Mouse (Mus musculus) left cerebral cortex, adult 8-10 months (tissue): ENCODE data around the gene Ube4b. TPM values are rescaled to one million over a fixed set of nuclear protein-coding genes. Genes with fewer than 3 reads are reported as not detected.

ENCODE experiments used
- DNase-seq, 2 experiments: peaks; one replicate each; pipeline ENCODE4 v3.0.0; 2022; ENCODE audit warnings: low spot score in 2 of 2
- total RNA-seq, 4 experiments: library from RNA; stranded (reverse); gene quantifications; 2 replicates each; pipeline ENCODE4 v1.2.4; 2022

The Ube4b gene
- total RNA-seq, 4 experiments from 2014 or later = 106 to 111 (median 107) TPM

DNA sequence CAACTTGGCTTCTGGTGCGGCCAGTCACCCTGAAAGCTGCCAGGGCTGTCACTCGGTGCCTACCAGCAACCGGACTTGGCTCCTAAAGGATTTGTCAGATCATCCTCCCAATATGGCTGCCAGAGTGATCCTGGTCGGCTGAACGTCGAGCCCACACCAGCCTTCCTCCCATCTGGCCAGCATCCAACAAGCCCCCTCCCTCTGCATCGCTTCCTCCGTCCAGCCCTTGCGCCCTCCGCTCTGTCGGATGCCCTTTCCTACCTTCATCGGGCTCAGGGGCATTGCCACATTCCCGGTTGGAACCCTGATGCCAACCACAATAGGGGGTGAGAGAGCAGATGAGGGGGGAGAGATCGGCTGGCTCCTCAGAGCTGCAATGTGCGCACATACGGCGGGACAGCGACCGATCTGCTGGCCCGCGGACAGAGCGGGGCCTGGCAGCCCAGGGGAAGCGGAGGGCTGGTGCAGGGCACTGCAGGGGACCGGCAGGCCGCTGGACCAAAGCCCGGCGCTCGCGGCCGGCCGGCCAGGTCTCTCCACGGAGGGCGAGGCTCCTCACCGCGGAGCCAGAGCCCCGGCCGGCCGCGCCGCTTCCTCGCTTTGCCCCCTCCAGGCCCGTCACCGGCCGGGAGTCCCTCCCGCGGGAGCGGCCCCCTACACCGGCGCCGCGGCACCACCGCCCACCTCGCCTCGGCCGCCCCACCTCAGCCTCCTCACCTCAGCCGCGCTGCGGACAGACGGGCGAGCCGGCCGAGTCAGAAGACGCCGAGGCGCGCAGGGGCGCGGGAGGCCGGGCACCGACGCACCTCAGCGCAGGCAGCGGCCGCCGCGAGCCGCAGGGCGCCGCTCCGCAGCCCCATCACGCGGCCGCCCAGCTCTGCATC lies 119.6 kb downstream of the Ube4b start:
- DNase-seq = peak; percentile 50 to 66

DNA sequence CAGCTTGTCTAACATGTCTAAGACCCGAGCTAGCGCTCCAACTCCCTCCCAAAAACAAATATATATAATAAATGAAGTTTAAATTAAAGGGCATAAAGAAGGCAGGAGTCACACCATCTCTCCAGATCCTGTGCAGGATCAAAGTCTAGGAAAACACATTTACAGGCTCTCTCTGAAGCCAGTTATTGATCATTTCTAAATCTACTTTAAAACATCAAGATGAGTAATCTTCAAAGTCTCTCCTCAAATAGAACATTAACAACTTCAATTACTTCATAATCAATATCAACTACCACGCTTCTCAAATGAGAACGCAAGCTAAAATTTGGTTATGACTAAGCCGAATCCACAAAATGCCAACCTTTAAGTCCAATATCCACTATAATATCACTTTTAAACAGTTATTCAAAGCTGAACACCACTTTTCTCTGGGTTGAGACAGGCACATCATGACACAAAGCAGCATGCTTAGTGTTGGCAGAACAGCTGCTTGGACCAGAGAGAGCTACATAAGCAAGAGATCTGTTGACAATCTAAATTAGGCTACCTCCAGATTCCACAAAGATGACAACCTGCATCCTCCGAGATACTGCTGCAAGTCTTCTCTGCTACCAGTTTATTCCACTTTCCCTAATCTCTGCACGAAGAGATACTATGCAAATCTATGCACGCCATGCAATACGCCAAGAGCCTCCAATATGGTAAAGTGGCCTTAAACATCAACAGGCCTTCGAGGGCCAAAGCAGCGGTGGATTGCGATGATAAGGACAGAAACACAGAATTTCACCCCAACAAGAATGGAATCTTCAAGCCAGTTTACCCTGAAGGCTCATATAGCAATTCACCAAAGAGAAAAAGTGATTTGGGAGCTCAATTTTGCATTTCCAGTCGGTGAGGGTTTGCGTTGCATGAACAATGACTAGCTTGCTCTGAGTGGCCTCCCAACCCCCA lies 120.5 kb downstream of the Ube4b start:
- DNase-seq = no peak

DNA sequence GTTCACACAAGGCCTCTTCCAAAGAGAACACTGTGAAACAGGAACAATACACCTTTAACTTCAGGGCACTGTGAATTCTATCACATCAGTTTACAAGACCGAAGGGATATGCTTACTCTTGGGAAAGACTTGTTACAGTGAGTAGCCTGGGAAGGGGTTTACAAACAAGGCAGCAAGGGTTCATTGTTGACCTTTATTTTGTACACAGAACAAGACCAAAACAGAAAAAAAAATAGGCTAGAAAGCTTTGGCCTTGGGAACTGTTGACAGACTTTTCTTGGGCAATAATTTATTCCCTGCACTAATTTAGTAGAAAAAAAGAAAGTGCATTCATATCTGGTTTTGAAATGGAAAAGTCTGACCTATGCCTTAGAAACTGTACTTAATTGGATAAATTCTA lies 122.1 kb downstream of the Ube4b start:
- DNase-seq = no peak

DNA sequence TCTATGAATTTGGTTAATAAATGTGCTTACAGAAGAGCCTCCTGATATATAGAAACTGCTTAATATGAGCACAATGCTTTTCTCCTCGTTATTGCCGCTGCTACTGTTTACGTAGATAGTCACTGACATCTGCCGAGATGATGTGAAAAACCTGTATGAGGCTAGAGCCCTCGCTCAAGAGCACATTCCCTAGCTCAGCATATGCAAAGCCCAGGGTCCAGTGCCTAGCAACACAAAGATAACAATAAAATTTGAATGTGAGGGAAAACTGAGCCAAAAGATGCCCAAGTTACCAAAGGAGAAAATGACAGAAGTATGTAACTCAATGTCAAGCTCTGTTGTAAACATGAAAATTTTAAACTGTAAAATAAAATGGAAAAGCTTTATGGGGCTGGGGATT lies 123.0 kb downstream of the Ube4b start:
- DNase-seq = no peak

DNA sequence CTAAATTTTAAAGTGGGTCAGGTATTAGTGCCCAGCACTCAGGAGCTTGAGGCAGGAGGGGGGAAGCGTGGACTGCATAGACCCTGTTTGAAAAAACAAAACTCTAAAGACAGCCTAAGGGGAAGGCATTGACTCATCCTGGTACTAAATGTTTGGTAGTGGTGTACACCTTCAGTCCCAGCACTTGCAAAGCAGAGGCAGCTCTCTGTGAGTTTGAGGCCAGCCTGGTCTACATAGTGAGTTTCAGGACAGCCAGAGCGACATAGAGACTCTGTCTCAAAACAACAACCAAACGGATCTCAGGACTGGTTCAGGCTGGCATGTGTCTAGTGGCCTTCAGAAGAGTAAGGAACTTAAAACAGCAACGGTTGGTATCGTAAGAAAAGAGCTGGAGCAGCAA lies 123.8 kb downstream of the Ube4b start:
- DNase-seq = no peak

DNA sequence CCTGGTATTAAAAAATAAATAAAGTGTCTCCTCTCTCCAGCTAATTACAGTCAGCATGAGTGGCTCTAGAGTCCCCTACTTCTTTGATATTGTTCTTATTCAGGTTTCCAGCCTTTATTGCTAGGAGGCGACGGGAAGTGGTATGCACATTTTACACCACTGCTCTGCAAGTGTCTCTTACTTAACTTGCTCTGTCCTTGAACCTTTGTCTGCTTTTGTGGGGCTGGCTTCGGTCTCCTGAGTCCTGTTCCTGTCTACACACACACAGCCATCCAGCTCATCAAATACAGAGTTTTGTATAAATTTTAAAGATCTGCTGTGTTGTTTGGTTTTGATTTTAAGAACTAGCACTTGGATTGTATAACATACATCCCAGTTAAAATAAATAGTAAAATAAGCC lies 124.4 kb downstream of the Ube4b start:
- no peak for DNase-seq

DNA sequence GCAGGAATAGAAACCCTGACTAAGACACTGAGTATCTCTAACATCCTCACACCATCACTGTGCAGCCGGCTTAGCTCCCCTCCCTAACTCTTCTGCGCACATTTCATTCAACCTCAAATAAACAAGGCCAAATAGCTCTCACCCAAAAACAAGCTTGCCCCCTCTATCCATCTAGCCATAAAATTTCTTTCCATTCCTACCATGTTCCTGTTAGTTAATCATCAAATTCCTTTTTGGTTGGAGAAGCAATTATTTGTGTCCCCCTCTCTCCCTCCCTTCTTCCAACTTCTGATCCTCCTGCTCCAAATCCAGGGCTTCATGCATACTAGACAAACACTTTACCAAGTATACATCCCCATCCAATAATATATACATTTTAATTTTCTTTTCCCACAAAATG lies 130.0 kb downstream of the Ube4b start:
- no peak for DNase-seq

DNA sequence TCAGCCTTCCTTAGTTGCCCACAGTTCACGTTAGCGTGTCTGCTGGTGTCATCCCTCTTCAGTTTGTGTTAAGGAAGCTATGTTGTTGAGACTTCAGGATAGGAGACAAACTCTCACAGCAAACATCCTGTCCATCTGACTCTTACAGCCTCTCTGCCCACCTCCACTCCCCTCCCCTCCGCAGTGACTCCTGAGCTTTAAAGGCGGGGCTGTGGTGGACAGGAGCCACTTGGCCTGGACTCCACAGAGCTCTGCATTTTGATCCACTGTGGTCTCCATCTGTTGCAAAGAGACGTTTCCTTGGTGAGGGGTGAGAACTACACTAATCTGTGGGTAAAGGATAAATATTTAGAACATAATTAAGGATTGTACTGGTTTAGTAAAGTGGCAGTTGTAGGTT lies 133.6 kb downstream of the Ube4b start:
- no peak for DNase-seq

DNA sequence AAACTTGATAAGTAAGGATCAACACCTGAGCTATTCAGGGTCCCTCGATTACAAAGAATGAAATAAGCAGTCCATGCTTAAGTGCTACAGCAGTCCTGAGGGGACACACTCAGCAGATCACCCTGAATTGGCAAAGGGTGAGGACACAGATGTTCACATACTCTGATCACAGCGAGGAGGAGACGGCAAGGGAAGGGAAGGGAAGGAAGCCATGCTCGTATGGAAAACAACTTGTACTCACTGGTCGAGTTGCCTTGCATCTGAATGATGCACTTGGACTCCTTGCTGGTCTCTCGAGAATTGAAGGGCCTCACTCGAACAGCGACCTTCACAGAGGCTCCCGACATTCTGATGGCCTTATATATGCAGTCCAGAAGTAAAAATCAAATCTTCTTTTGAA lies 135.5 kb downstream of the Ube4b start:
- DNase-seq = no peak

DNA sequence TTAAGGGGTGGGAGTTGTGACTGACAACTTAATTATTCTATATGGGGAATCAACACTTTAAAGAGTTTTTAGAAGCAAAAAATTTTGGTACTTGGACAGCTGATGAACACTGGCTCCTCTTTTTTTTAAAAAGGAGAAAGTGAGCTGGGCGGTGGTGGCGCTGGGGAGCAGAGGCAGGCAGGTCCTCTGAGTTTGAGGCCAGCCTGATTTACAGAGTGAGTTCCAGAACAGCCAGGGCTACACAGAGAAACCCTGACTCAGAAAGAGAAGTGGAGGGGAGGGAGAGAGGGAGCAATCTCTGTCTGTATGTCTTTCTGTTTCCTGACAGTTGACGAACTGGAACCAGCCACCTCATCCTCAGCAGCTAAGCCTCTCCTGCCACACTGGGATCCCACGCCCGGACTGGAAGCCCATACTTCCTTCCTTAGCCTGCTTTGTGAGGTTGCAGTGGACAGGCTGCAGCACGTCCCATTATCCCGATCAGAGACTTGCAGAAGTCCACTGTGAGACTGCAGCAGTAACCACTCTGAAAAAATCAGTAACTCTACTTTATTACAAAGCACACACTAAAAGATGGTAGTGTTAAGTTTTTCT lies 136.3 kb downstream of the Ube4b start:
- no peak for DNase-seq

DNA sequence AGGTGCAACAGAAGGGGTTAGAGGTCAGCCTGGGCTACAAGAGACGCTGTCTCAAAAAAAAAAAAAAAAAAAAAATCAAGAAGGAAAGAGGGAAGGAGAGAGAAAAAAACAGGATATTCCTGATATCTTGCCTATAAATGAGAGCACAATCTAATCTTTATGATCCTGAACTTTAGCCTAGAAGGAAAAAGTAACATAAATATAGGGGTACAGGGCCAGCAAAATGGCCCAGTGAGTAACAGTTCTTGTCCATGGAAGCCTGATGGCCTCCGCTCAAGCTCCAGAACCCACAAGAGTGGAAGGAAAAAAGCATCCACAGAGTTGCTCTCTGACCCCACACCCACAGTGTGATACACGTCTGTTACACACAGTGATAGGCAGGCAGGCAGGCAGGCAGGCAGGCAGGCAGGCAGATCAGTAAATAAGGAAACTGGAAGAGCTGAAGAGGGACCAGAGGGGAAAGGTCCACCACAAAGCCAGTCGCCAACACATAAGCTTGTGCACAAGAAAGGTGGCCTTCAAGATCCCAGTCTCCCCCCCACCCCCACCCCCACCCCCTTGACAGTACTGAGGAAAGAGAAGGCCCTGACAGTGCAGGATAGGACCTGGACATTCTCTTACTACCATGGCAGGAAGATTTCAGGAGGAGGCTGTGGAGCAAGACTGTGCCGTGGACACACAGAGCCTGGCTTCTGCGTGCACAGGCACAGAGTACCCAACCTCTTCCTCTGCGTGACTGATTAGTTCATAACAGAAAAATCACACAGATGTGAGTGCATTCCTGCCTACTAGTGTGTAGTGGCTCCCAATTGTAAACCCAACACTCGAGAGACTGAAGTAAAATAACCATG lies 140.0 kb downstream of the Ube4b start:
- no peak for DNase-seq

DNA sequence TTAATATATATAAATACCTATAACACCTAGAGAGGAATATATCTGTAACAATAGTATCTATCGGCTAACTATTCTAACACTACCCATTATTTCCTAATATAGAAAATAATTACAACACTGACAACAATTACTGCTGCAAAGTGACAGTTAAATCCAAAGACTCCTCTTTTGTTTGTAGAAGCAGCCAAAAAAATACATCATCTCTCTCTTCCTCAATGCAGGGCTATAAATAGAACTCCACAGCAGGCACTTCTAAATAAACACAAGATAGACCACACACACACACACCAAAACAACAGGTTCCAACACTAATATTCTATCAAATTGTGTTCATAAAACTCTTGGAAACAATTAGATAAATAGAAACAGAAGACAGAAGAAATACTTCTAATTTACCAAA lies 140.9 kb downstream of the Ube4b start:
- no peak for DNase-seq

DNA sequence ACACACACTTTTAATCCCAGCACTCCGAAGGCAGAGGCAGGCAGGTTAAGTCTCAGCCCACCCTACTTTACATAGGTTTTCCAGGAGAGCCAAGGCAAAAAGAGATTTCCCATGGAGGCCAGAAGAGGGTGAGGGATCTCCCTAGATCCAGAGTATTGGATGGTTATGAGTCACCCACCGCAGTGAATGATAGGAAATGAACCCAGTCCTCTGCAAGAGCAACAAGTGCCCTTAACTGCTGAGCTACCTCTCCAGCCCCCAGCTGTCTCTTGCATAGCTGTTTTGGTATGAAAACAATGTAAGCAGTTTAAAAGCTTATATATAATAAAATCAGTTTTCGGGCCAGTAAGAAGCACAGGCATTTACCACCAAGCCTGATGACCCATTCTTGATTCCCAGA lies 143.5 kb downstream of the Ube4b start:
- DNase-seq = no peak

DNA sequence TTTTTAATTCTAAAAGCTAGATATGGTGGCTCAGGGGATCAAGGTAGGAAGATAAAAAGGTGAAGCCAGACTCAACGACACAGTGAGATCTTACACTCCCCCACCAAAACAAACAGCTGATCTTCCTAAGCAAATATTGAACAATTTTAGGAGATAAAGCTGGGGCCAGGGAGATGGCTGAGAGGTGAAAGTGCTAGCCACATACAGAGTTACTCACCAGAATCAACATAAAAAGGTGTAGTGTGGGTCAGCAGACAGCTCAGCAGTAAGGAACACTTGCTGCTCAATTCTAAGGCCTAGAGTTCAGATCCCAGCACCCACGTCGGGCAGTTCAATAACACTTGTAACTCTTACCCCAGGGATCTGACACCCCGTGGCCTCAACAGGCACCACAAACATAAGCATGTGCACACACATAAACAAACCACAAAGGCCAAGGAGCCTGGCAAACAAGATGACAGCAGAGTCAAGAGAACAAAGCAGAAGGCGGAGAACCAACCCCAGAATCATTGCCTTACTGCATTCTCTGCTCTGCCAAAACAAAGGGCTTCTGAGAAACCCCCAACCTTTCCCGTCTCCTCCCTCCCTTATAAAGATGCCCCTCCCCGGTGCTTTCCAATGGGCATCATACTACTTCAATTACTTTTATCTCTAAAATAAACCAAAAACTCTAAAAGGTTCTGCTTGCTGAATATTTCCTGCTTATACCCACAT lies 144.4 kb downstream of the Ube4b start:
- DNase-seq = no peak

Other genes with a start within 250 kb of the Ube4b start
- gene Kif1b, start 119.1 kb downstream of the Ube4b start, total RNA-seq = 100 to 1,000 TPM; 419 to 466 (median 440) TPM
- not detected for gene Rbp7, start 28.2 kb upstream of the Ube4b start, total RNA-seq
- not detected for gene Tmem274, start 50.6 kb upstream of the Ube4b start, total RNA-seq
- gene Nmnat1, start 58.5 kb upstream of the Ube4b start, total RNA-seq = 10 to 100 TPM in 1 of 4 experiments, 1 to 10 TPM in 3; 7.3 to 11.1 (median 8.6) TPM
- gene Lzic, start 58.5 kb upstream of the Ube4b start, total RNA-seq = 10 to 100 TPM; 16.0 to 21.7 (median 19.5) TPM
- gene Ctnnbip1, start 91.5 kb upstream of the Ube4b start, total RNA-seq = 10 to 100 TPM; 29.0 to 40.0 (median 33.0) TPM
- gene Clstn1, start 159.7 kb upstream of the Ube4b start, total RNA-seq = 1,000 to 10,000 TPM; 1,199 to 1,281 (median 1,221) TPM